Mouse (Mus musculus): Measurements from ENCODE around the gene Hlf. TPM values are rescaled to one million over a fixed set of nuclear protein-coding genes. Genes with fewer than 3 reads are reported as not detected.

Gene Hlf
- total RNA-seq, 2 experiments from 2014 or later = 21.8 to 22.4 TPM

DNA sequence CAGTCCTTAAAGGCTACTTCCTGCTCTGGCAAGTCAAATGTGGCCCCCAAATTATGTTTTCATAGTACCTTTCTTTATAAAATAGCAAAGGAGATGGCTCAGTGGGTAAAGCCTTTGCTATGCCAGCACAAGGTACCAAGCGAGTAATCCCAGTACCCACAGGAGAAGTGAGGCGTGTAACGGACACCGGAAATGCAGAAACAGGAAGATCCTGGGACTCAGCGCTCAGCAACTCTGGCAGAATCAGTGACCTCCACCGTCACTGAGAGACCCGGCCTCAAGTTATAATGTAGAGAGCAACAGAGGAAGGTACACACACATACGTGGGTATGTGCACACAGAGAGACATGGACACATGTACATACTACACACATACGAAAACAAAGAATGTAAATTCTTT is 14.3 kb downstream of the Hlf start:
- DNase-seq = no peak
- intact Hi-C loops (cut with DNase I) = no loop called here

GRCm38 (mm10) chr11:90371470-90372100 is 19.1 kb downstream of the Hlf start:
- no peak for DNase-seq
- intact Hi-C loops (cut with DNase I) = no loop called here

- intact Hi-C loops (cut with DNase I) = no loop called here
Measured at GRCm38 (mm10) chr11:90370789-90371291, 19.9 kb downstream of the Hlf start.

DNA sequence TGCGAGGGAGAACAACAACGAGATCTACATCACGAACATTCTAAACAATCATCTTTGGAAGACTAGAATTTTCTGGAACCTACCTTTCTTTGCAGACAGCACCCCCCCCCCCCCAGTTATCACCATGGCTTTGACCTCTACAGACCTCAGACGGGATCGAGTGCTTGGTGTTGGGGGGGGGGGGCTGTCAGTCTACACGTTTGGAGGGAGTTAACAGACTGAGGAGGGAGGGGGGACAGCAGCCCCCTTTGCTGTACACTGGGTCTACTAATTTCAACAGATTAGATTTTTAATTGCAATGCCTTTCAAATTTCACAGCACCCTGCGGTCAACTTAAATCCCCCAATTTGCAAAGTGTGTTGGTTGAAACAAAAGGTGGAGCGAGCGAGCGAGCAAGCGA is 20.3 kb downstream of the Hlf start:
- intact Hi-C loops (cut with DNase I) = no loop called here
- no peak for DNase-seq

More at GRCm38 (mm10) chr11:90370789-90371291, 19.9 kb downstream of the Hlf start:
- DNase-seq = no peak

DNA sequence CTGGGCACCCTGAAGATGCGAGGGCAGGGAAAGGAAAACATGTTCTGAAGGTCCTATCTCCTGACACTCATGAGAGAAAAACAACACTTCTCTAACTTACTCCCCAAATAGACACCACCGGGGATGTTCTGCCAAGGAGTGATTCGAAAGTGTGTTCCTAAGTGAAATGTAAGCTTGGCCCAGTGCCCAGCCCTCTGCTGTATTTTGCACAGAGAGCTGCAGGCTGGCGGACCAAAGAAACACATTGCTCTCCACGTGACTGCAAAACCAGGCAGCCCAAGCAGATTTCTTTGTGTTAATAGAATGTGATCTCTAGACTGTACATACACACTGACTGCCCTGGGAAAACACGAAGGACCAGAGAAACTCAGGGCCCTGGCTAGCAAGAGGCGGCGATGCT is 21.1 kb downstream of the Hlf start:
- intact Hi-C loops (cut with DNase I) = no loop called here
- peak; percentile 90 for DNase-seq

- DNase-seq = peak in 1 of 2 experiments; percentile 35
Measured at GRCm38 (mm10) chr11:90369115-90369514, 21.6 kb downstream of the Hlf start.

DNA sequence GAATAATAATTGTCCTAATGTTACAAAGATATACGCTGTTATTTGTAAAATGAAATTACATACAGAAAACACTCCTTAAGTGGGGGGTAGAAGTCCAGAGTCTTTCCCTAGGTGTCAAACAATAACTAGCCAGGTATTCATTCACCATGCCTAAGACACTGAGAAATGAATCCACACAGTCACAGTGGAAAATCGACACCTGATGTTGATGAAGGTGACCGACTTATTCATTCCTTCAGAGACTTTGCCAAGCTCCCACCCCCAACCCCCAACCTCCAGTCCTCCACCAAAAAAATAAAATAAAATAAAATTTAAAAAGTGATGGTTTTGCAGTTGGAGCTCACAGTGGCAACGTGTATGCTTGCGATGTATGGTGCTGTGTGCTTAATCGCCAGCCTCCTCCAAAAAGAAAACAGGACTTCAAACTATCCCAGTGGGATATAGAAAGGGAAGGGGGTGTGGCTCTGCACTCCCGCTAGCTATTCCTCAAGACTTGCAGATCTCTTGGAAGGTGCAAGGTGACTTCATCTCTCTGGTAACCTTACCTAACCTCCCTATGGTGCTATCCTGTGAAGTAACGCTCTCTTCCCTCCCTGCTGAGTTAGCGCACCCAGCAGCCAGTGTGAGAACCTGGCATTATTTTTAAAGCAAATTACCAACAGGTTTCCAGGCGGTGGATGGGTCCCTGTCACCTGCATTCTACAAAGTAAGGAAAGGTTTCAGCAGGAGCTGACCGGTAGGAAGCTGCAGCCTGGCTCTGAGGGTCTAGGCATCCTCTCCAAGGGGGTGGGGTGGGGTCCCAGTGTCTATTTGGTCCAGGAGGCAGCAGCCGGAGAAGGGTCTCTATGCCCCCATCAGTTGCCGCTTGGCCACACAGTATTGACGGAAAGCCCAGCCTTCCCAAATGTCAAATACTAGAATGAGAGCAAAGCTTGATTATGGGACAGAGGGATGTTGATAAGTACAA is 22.5 kb downstream of the Hlf start:
- DNase-seq = no peak
- intact Hi-C loops (cut with DNase I) = no loop called here

More at GRCm38 (mm10) chr11:90369115-90369514, 21.6 kb downstream of the Hlf start:
- intact Hi-C loops (cut with DNase I) = no loop called here

GRCm38 (mm10) chr11:90364865-90365264 is 25.8 kb downstream of the Hlf start:
- DNase-seq = no peak
- intact Hi-C loops (cut with DNase I) = loop anchor here (2.0 kb wide), 1 partner anchor 54 kb away; no protein-coding TSS in a partner anchor

DNA sequence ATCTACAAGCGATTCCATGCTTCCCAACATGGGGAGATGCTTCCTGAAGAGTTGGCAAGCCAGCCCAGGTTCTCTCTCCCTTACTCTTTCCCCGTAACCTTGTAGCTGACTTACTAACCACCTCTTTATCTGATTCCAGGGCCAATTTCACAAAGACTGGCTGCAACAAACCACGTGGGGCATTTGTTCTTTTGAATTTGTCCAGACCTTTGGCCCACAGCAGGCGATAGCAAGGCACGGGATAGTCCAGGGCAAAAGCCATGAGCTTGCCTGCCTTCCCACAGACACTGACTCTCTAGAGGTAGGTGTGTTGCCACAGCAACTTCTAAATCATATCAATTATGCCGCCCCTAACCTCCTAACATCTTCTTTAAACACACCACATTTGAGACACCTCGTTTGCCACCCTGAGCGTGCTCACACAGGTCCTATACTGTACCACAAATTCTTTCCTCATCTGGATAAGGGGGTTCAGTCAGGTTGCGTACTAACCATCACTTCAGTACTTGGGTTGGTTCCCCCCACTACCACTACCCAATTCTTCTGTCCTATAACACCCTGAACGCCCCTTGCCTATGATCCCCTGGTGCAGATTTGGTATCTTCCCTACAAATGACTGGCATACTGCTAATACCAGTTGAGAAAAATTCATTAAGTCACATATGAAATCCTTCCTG is 26.7 kb downstream of the Hlf start:
- DNase-seq = no peak
- intact Hi-C loops (cut with DNase I) = loop anchor here (2.0 kb wide), 1 partner anchor 55 kb away; no protein-coding TSS in a partner anchor

- intact Hi-C loops (cut with DNase I) = no loop called here
- peak; percentile 65 to 77 for DNase-seq
Measured at GRCm38 (mm10) chr11:90363406-90363805, 27.3 kb downstream of the Hlf start.

- intact Hi-C loops (cut with DNase I) = no loop called here
- no peak for DNase-seq
Measured at GRCm38 (mm10) chr11:90360536-90360935, 30.2 kb downstream of the Hlf start.

GRCm38 (mm10) chr11:90358063-90358462 is 32.6 kb downstream of the Hlf start:
- intact Hi-C loops (cut with DNase I) = no loop called here
- DNase-seq = peak; percentile 37 to 59

DNA sequence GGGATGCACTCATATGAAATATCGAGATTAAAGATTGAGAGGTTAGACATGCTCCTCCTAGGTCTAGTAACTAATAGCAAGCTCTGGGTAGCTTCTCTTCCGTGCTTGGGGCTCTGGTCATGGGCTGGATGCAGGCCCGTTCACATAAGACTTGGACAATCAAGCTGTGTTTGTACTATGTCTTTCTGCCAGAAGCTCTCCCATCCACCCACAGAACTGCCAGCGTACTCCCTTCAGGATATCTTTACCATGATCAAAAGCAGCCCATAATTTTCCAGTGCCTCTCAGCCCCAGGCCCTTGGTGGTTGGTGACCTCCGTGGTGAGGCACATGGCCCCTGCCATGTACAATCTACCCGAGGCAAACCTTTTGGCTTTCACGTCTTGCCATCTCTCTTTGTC is 33.3 kb downstream of the Hlf start:
- no peak for DNase-seq
- intact Hi-C loops (cut with DNase I) = no loop called here

DNA sequence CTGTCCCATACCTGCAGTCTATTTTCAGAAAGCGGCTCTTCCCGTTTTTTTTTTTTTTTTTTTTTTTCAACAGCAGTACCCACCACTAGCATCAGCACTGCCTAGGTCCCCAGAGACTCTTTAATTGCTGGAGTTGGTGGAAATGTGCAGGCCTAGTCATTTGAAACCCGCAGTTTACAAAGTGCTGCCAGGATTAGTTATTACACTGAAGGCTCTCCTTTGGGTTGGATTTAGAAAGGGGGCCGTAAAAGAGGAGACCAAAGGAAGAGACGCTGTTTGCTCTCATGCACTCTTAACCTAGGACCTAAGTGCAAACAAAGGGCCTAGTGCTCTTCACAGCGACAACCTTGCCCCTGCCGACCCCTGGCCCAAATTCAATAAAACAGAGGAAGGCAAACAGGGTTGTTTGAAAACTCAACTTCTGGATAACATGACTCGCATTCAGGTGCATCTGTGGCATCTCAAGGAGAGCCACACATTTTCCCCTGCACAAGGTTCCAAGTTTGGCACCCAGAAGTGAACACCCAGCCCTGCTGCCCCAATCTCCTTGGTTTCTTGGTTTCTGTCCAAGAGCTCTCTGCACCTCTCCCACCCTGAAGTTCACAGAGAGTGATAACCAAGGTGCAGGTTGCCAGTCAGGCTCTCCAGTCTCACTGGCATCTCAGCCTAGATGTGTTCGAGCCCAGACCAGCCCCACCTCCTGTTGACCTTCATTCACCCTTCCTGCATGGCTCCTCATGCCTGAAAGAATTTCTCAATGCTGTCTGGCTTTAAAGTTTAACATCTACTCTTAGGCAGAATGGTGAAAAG is 34.0 kb downstream of the Hlf start:
- DNase-seq = no peak
- intact Hi-C loops (cut with DNase I) = no loop called here

DNA sequence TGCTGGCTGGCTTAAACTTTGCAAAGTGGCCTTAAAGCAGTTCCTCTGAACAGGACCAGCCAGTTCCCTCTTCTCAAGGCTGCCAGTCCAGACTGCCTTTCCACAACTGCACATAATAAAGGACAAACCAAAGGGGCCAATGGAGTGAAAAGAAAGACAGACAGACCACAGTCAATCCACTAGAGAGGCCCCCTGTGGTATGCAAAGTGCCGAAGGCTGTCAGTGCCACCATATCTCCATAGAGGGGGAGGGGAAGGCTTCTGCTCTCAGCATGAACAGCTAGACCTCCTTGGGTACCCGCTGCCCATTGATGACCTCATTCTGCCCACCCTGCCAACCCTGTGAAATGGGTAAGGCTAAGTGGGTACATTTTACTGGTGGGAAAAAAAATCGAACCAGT is 34.7 kb downstream of the Hlf start:
- intact Hi-C loops (cut with DNase I) = no loop called here
- no peak for DNase-seq

- intact Hi-C loops (cut with DNase I) = no loop called here
- DNase-seq = peak; percentile 78 to 88
Measured at GRCm38 (mm10) chr11:90355270-90355681, 35.4 kb downstream of the Hlf start.

- no peak for DNase-seq
- intact Hi-C loops (cut with DNase I) = no loop called here
Measured at GRCm38 (mm10) chr11:90352696-90353095, 38.0 kb downstream of the Hlf start.

DNA sequence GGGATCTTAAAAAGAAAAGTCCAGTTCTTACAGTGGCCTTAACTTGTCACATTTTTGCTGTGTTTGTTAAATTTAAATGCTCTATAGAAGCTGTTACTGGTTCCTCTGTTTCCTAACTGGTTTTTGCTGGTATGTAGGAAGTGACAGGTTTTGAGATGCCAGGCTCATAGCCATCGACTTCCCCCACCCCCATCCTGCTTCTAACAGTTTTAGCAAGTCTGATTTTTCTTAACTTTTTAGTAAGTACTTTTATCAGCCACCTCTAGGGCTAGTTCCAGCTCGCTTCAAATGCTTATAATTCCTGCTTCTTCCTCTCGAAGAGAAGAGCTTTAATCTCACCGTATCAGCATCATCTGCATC is 40.6 kb downstream of the Hlf start:
- no peak for DNase-seq
- intact Hi-C loops (cut with DNase I) = no loop called here

GRCm38 (mm10) chr11:90349486-90350152 is 41.1 kb downstream of the Hlf start:
- intact Hi-C loops (cut with DNase I) = no loop called here
- no peak for DNase-seq

Data from heart, postnatal 14 days (tissue).